Mouse (Mus musculus) hindbrain, embryonic 11.5 days (tissue): ENCODE data around the gene Gm5741. TPM values are rescaled to one million over a fixed set of nuclear protein-coding genes. Genes with fewer than 3 reads are reported as not detected.
A peak's percentile ranks its signal among the peaks of the same experiment; 100 is the strongest.

Source experiments
- ATAC-seq: fragments of 200-750 bp; cut with Nextera tagmentation; 2 replicates; pipeline ENCODE4 v1.8.0; 2017; ENCODE audit warnings: mild to moderate bottlenecking, moderate TSS enrichment, moderate library complexity; ENCODE audit not compliant: low FRiP score
- DNase-seq: peaks from one replicate; pipeline ENCODE4 v3.0.0-alpha.2; 2015; ENCODE audit warnings: low spot score
- H3K27ac ChIP-seq: fragments of 300-500 bp; sonication (generic); 2 replicates; pipeline ENCODE4 v1.5.1; 2014; ENCODE audit warnings: mild to moderate bottlenecking, low read depth, low read length
- H3K27me3 ChIP-seq: fragments of 300-500 bp; sonication (generic); 2 replicates; pipeline ENCODE4 v1.6.1; 2014; ENCODE audit warnings: mild to moderate bottlenecking, low read length, moderate library complexity, mixed read lengths; ENCODE audit not compliant: control insufficient read depth, insufficient read depth
- H3K36me3 ChIP-seq: fragments of 300-500 bp; sonication (generic); 2 replicates; pipeline ENCODE4 v1.6.1; 2014; ENCODE audit warnings: mild to moderate bottlenecking, low read length, moderate library complexity, mixed read lengths; ENCODE audit not compliant: control insufficient read depth, insufficient read depth
- H3K4me1 ChIP-seq: fragments of 300-500 bp; sonication (generic); replicated peaks from 2 replicates; pipeline ENCODE4 v1.6.1; 2014; ENCODE audit warnings: low read length, mixed read lengths; ENCODE audit not compliant: control insufficient read depth, insufficient read depth
- H3K4me2 ChIP-seq: fragments of 300-500 bp; sonication (generic); replicated peaks from 2 replicates; pipeline ENCODE4 v1.6.1; 2014; ENCODE audit warnings: mild to moderate bottlenecking, low read depth, low read length
- H3K4me3 ChIP-seq: fragments of 300-500 bp; sonication (generic); 2 replicates; pipeline ENCODE4 v1.5.1; 2014; ENCODE audit warnings: low read depth, low read length
- H3K9ac ChIP-seq: fragments of 300-500 bp; sonication (generic); 2 replicates; pipeline ENCODE4 v1.6.1; 2014; ENCODE audit warnings: low read depth, low read length
- H3K9me3 ChIP-seq: fragments of 300-500 bp; sonication (generic); 2 replicates; pipeline ENCODE4 v1.6.1; 2016; ENCODE audit warnings: low read length; ENCODE audit not compliant: control insufficient read depth
- WGBS: fragments of 180-500 bp; shearing (Covaris S2); extraction: QIAGEN DNeasy Blood & Tissue Kit; methylation state at CpG from one replicate; pipeline ENCODE4 v1.1.7; 2014; 5-methylcytosine and 5-hydroxymethylcytosine counted together
- polyA plus RNA-seq: library from polyadenylated mRNA; unstranded; fragments of >200 nt; fragmentation: Nextera tagmentation; extraction: Ambion mirVana; gene quantifications from 2 replicates; pipeline ENCODE4 v1.2.1, GENCODE M21; 2014

Gene Gm5741
- polyA plus RNA-seq, 1 experiment from 2014 or later: not detected

DNA sequence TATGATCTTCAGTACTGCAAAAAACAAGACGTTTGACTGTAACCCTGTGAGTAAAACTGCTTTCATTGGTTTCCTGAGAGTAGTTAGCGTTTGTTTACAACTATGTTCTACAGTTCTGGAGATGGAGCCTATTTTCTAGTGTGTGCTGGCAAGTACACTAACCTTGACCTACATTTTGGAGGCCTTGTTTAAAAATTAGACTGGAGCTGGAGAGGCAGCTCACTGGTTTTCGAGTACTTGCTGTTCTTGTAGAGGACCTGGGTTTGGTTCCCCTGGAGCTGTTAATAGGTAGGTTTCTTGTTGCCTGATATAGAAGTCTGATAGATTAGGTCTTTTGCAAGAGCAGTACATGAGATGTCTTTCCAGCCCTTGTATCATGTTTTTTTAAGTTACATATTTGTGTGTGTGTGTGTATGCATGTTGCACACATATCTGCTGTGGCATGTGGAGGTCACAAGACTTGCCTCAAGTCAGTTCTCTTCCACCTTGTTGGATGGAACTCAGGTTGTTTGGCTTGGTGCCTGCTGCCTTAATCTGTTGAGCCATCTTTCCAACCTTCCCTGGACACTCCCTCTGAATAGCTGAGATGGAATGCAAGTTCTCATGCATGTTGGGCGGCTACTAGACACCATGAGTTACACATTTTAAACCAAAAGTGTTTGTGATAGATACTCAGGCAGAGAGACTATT lies 35.0 kb downstream of the Gm5741 start:
- H3K27me3 ChIP-seq: no peaks in the 10 kb centered on the region
- H3K9me3 ChIP-seq: no peaks in the 10 kb centered on the region
- no peak overlapping the region for H3K27ac ChIP-seq
- DNase-seq (no peak), ATAC-seq (no peak)
- WGBS: 87% methylated on average over 4 of the region's 4 CpGs
- H3K9ac ChIP-seq: no peak overlapping the region
- H3K4me2 ChIP-seq: no peak overlapping the region
- 0 out of 2 replicates have a peak, but pooled peaks cover 5% of the 10 kb centered on the region for H3K36me3 ChIP-seq
- peaks cover 12% of the 10 kb centered on the region for H3K4me1 ChIP-seq
- H3K4me3 ChIP-seq: no peak overlapping the region

DNA sequence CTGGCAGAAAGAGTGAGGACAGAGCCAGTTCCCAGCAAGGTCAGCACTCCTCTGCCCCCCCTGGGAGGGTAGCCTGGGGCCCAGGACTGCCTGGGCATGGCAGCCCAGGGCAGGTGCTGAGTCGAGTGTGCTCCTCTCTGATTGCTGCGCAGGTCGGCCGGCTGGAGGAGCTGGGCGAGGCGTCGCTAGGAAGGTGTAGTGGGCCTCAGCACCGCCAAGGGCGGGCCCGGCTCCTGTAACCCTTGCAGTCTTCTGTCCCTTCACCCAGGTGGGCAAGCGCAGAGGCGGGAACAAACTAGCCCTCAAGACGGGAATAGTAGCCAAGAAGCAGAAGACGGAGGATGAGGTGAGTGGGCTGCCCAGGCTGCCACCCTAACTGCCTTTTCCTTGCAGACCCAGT lies 38.5 kb downstream of the Gm5741 start:
- Histone ChIP-seq H3K4me1 (peaks cover 10% of the 10 kb centered on the region), H3K27ac (no peak overlapping the region), H3K4me2 (peak overlapping the region; percentile 60; the same call in 1 of the 2 replicates), H3K4me3 (no peak overlapping the region), H3K9ac (no peak overlapping the region), H3K27me3 (no peaks in the 10 kb centered on the region), H3K9me3 (no peaks in the 10 kb centered on the region), H3K36me3 (0 out of 2 replicates have a peak, but pooled peaks cover 5% of the 10 kb centered on the region)
- WGBS: 90% methylated on average over 14 of the region's 14 CpGs
- DNase-seq (no peak), ATAC-seq (no peak)

DNA sequence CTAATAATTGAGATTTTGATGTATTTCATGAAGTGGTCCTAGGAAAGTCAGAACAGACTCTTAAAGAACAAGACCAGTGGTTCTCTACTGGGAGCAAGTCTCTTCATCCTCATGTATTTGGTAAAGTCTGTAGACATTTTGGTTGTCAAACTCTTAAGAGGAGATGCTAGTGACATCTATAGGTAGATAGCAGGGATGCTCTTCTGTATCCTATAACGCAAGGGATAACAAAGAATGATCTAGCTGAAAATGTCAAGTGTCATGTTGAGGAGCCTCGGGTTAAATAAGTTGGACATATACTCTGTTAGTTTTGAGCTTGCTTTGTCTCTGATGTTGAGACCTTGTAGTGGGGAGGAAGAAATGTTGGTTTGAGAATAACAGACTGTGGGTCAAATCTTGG lies 39.9 kb downstream of the Gm5741 start:
- Histone ChIP-seq H3K27ac (no peak overlapping the region), H3K9ac (peak overlapping the region; percentile 100), H3K36me3 (peaks cover 8% of the 10 kb centered on the region; the same call in 1 of the 2 replicates), H3K4me2 (peak overlapping the region; percentile 60), H3K4me1 (peaks cover 10% of the 10 kb centered on the region), H3K4me3 (peak overlapping the region; percentile 100), H3K27me3 (no peaks in the 10 kb centered on the region), H3K9me3 (no peaks in the 10 kb centered on the region)
- ATAC-seq: no peak
- no peak for DNase-seq
- WGBS: 27% methylated on average over 2 of the region's 2 CpGs

DNA sequence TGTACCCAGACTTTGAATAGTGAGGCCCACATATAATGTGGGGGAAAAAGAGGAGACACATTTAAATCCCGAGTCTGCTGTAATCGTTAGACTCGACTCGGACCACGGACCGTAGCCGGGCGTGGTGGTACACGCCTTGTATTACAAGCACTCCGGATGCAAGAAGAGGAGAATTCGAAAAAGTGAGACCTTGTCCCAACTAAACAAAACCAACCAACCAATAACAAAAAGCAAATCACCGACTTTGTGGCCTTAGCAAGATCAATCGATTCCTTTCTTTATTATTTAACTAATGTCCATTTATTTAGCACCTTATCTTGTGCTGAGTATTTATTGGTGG lies 40.3 kb downstream of the Gm5741 start:
- Histone ChIP-seq H3K4me2 (peak overlapping the region; percentile 60), H3K27ac (peak overlapping the region; percentile 75; the same call in 1 of the 2 replicates), H3K9ac (peak overlapping the region; percentile 100), H3K36me3 (peaks cover 8% of the 10 kb centered on the region; the same call in 1 of the 2 replicates), H3K4me1 (peaks cover 10% of the 10 kb centered on the region), H3K4me3 (peak overlapping the region; percentile 100), H3K27me3 (no peaks in the 10 kb centered on the region), H3K9me3 (no peaks in the 10 kb centered on the region)
- WGBS: 2% methylated on average over 13 of the region's 13 CpGs
- ATAC-seq: no peak
- DNase-seq: peak; percentile 35

DNA sequence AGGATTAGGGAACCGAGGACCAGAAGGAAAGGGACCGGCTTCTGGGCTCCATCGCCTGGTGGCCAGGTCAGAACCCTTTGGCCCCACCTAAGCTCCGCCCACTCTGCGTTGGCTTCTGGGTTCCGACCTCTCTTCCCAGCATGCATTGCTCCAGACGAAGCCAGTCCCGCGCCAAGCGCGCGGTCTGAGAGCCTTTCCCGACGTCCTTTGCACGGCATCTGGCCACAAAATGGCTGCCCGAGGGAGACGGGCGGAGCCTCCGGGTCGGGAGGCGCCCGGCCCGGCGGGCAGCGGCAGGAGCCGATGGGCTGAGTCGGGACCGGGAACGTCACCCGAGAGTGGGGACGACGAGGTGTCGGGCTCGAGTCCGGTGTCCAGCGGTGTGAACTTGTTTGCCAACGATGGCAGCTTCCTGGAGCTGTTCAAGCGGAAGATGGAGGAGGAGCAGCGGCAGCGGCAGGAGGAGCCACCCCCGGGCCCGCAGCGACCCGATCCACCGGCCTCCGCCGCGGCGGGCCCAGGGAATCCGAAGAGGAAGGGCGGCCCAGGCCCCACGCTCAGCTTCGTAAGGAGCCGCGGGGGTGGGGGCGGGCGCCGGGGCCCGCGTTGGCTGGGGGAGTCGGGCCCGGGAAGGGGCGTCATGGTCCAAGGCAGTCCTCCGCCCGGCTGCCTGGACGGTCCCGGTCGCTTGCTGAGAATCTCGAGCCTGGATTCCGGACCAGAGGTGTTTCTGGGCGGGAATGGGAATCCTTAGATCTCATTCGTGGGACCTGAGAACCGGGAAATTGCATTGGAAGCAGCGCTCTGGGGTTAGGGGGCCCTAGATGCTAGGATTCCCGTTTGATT lies 40.9 kb downstream of the Gm5741 start, which contains the start of gene Trir:
Trir (plus strand) TSS at position 154 of the 846 bp plus-strand sequence.
- Histone ChIP-seq H3K4me2 (peak within 1 kb of the TSS; percentile 94), H3K9me3 (no peaks in the 10 kb centered on the region), H3K9ac (peak within 1 kb of the TSS; percentile 100), H3K27ac (peak within 1 kb of the TSS; percentile 75), H3K4me1 (peaks cover 10% of the 10 kb centered on the region), H3K27me3 (no peaks in the 10 kb centered on the region), H3K4me3 (peak within 1 kb of the TSS; percentile 100), H3K36me3 (peaks cover 10% of the 10 kb centered on the region; the same call in 1 of the 2 replicates)
- DNase-seq (peak; percentile 98), ATAC-seq (peak; percentile 82)
- WGBS: 0% methylated on average over 68 of the region's 75 CpGs

DNA sequence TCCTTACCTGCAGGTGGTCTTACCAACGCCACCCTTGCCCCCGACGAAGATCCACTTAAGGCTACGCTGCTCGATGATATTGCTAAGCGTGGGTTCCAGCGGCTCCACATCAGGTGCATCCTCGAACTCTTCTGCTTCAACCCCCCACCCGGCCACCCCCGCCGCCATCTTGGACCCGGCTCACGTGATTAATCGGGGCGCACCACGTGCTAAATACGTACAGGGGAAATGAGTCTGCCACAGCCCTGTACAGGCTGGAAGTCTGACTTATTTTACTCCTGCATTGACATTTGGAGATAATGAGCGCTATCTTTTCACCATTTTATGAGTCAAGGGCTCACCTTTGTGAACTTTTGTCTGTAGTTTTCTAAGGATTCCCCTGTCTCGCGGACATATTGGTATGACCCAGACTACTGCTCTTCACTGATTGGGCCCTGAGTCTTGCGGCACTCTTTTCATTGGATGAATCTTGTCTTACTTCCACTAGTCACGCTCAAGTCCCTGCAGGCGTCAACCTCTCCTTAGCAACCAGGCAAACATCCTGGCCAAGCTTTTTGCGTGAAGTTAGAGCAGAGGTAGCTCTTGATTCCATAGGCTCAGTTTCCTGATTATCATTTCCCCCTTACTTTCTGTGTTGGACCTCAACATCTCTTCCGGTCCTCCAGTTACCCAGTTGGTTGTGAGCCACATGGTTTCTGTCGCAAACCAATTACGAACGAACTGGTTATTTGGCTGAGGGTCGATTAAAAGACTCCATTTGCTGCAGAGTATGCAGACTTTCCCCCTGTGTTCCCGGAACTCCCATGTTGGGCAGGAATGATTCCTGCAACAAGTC lies 42.5 kb downstream of the Gm5741 start, which contains the start of gene Asna1:
Asna1 (minus strand) TSS at position 184 of the 835 bp plus-strand sequence.
- Histone ChIP-seq H3K4me3 (peak within 1 kb of the TSS; percentile 95), H3K9ac (peak within 1 kb of the TSS; percentile 83), H3K9me3 (no peaks in the 10 kb centered on the region), H3K27ac (peak within 1 kb of the TSS; percentile 33), H3K36me3 (peaks cover 13% of the 10 kb centered on the region; the same call in 1 of the 2 replicates), H3K4me1 (peaks cover 10% of the 10 kb centered on the region), H3K27me3 (no peaks in the 10 kb centered on the region), H3K4me2 (peak within 1 kb of the TSS; percentile 94)
- ATAC-seq (peak; percentile 86), DNase-seq (peak; percentile 90)
- WGBS: 7% methylated on average over 30 of the region's 30 CpGs

DNA sequence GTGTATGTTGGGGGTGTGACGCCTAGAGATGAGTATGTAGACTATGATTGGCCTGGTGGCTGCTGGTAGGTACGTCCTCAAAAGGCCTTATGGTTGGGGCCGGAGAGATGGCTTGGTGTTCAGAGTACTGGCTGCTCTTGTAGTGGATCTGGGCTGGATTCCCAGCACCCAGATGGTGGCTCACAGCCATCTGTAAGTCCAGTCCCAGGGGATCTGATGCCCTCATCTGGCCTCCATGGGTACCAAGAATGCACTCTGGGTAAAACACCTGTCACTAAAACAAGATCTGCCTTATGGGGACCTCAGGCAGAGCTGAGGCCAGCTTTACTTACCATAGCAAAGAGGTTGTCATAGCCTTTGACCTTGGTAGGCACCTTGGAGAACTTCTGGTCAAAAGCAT lies 43.9 kb downstream of the Gm5741 start:
- H3K4me3 ChIP-seq: peak overlapping the region; percentile 95; the same call in 1 of the 2 replicates
- 93% methylated on average over 3 of the region's 3 CpGs for WGBS

DNA sequence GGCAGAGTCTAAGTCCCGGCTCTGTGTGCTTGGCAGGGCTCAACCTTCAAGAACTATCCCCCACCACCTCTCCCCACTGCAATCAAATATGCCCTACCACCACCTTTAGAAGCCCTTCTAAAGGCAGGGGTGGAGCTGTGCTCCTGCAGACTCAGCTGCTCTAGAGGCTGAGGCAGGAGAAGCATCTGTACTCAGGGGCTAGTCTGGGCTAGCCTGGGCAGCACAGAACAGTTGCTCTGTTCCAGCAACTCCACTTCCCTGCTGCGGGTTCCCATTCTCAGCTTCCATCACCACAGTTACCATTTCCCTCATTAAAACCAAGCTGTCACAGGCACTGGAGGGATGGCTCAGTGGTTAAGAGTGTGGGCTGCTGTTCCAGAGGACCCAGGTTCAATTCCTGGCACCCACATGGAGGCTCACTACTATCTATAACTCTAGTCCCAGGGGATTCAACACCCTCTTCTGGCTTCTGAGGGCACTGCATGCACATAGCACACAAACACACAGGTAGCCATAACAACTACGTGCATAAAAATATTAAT lies 46.2 kb downstream of the Gm5741 start:
- Histone ChIP-seq H3K27ac (no peak overlapping the region), H3K4me3 (no peak overlapping the region), H3K9ac (no peak overlapping the region), H3K27me3 (no peaks in the 10 kb centered on the region), H3K4me1 (peaks cover 4% of the 10 kb centered on the region; the same call in 1 of the 2 replicates), H3K36me3 (peaks cover 13% of the 10 kb centered on the region; the same call in 1 of the 2 replicates), H3K4me2 (no peak overlapping the region), H3K9me3 (no peaks in the 10 kb centered on the region)
- WGBS: 95% methylated on average over 3 of the region's 3 CpGs
- DNase-seq: no peak
- ATAC-seq: no peak

More for the DNA sequence above, 43.9 kb downstream of the Gm5741 start:
- ATAC-seq (no peak), DNase-seq (no peak)
- no peak overlapping the region for H3K27ac ChIP-seq
- no peaks in the 10 kb centered on the region for H3K9me3 ChIP-seq
- H3K27me3 ChIP-seq: no peaks in the 10 kb centered on the region
- peaks cover 8% of the 10 kb centered on the region for H3K4me1 ChIP-seq
- peak overlapping the region; percentile 94; the same call in 1 of the 2 replicates for H3K4me2 ChIP-seq
- no peak overlapping the region for H3K9ac ChIP-seq
- peaks cover 10% of the 10 kb centered on the region; the same call in 1 of the 2 replicates for H3K36me3 ChIP-seq
